Comparison of ENCODE assay signal across 24 mouse cellular contexts in the genomic region with DNA sequence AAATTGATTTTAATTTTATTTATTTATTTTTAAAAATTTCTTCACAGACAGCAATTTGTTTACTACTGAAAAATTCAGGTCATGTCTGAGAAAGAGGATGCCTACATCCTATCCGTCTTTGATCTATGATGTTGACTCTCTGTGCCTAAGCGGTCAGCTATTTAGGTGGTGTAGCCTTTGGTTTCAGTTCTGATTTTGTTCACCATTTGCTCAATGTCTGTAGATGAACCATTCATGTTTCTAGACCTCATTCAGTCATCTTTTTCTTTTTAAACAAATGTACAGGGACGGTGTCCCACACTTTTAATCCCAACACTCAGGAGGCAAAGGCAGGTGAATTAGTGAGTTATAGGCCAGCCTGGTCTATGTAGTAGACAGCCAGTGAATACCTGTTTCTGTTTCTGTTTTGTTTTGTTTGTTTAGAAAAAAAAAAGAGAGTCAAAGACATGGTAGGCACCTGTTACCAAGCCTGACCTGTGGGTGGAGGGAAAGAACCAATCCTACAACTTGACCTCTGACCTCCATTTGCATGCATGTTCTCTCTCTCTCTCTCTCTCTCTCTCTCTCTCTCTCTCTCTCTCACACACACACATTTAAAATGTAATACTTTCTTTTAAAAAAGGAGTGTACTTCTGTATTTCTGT.
"Had no signal": no experiment of that assay in that cellular context is flagged by ENCODE, and none has a peak within 500 bp of the region (broad histone marks: within the 10 kb centered on the region; RNA-seq: fewer than 3 reads in every experiment).

No protein-coding gene starts in this region.

- H3K9me3 ChIP-seq: limb, embryonic 10.5 days; limb, embryonic 13.5 days; megakaryocyte, embryonic 14.5 days; midbrain, embryonic 10.5 days; midbrain, embryonic 13.5 days; neural tube, embryonic 13.5 days; stomach, embryonic 15.5 days had no signal

- DNase-seq: kidney, adult 2 months; kidney, postnatal 25 days; layer of hippocampus, adult 9-11 months; liver, postnatal 0 days; lung, embryonic 14.5 days; retina, postnatal 1 day; right cerebral cortex, postnatal 25 days; spleen, adult 18-20 months; thymus, postnatal 36 days had no signal

- H3K9ac ChIP-seq: limb, embryonic 13.5 days; liver, embryonic 14.5 days; liver, postnatal 0 days; lung, embryonic 14.5 days; midbrain, embryonic 13.5 days; neural tube, embryonic 13.5 days; stomach, embryonic 15.5 days had no signal

- H3K27ac ChIP-seq: kidney, postnatal 0 days; layer of hippocampus, adult 2 months; limb, embryonic 10.5 days; limb, embryonic 13.5 days; liver, embryonic 14.5 days; macrophage; midbrain, embryonic 10.5 days; midbrain, embryonic 13.5 days; neural tube, embryonic 13.5 days; stomach, embryonic 15.5 days had no signal

- H3K4me2 ChIP-seq: limb, embryonic 13.5 days; liver, embryonic 11.5 days; lung, embryonic 14.5 days; midbrain, embryonic 13.5 days; neural tube, embryonic 13.5 days; stomach, embryonic 15.5 days had no signal

- H3K4me1 ChIP-seq: limb, embryonic 10.5 days; limb, embryonic 13.5 days; midbrain, embryonic 10.5 days; midbrain, embryonic 13.5 days; neural tube, embryonic 13.5 days; stomach, embryonic 15.5 days had no signal

- ATAC-seq: liver, postnatal 0 days; lung, postnatal 0 days; midbrain, embryonic 13.5 days; midbrain, embryonic 16.5 days had no signal

- H3K36me3 ChIP-seq: limb, embryonic 10.5 days; limb, embryonic 13.5 days; midbrain, embryonic 10.5 days; midbrain, embryonic 13.5 days; neural tube, embryonic 13.5 days; stomach, embryonic 15.5 days had no signal

- H3K4me3 ChIP-seq: layer of hippocampus, adult 2 months; limb, embryonic 10.5 days; limb, embryonic 13.5 days; midbrain, embryonic 10.5 days; midbrain, embryonic 13.5 days; myocyte; neural tube, embryonic 13.5 days; stomach, embryonic 15.5 days had no signal

- H3K27me3 ChIP-seq: limb, embryonic 13.5 days; megakaryocyte, embryonic 14.5 days; midbrain, embryonic 13.5 days; neural tube, embryonic 13.5 days; stomach, embryonic 15.5 days had no signal
